In the genomic region with DNA sequence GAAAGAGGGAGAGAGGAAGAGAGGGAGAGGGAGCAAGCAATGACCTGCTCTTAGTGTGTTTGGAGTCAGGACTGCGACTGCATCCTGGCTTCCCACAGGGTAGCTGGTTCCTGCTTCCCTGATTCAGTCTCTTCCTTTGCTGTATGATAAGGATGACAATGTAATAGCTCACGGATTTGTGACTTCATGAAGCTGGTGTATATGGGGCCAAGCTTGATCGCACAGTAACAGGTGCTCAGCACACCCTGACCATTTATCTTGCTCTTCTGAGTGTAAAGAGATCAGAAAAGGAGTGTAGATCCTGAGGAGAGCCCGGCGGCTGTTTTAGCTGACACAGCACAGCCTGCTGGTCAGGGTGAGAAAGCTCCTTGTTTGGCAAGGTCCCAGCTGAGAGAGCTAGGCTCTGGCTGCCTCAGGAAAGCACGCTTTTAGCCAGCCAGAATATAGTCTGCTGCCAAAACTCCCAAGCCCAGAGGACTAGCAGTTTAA, we compare ENCODE assay signal across 8 mouse cellular contexts.
A peak's percentile ranks its signal among the peaks of the same experiment; 100 is the strongest.
DNase-seq lines count a peak whose midpoint lies in the region; ATAC-seq lines count a peak whose summit lies in the region.

No protein-coding gene starts in this region.

- no peak overlapping the region for H3K4me2 ChIP-seq in intestine, embryonic 15.5 days (replicated peaks)
- H3K4me2 ChIP-seq in midbrain, embryonic 13.5 days (replicated peaks) = no peak overlapping the region

- no peak overlapping the region for H3K9ac ChIP-seq in intestine, embryonic 15.5 days
- H3K9ac ChIP-seq in midbrain, embryonic 13.5 days (replicated peaks) = 0 out of 2 replicates have a peak overlapping the region, but pooled peaks have one; percentile 16

- no peak overlapping the region for H3K4me3 ChIP-seq in intestine, embryonic 15.5 days (replicated peaks)
- H3K4me3 ChIP-seq in midbrain, embryonic 13.5 days (replicated peaks) = no peak overlapping the region

- H3K27me3 ChIP-seq in intestine, embryonic 15.5 days (replicated peaks) = no peaks in the 10 kb centered on the region
- H3K27me3 ChIP-seq in midbrain, embryonic 13.5 days = no peaks in the 10 kb centered on the region

- no peaks in the 10 kb centered on the region for H3K9me3 ChIP-seq in intestine, embryonic 15.5 days
- no peaks in the 10 kb centered on the region for H3K9me3 ChIP-seq in midbrain, embryonic 13.5 days

- intact Hi-C loops in gastrocnemius, postnatal 36 days (cut with DNase I) = no loop called here

- H3K27ac ChIP-seq in intestine, embryonic 15.5 days = no peak overlapping the region
- no peak overlapping the region for H3K27ac ChIP-seq in midbrain, embryonic 13.5 days

- DNase-seq in adrenal gland, adult 8-10 months = peak; percentile 76
- DNase-seq in embryo, embryonic 11 days = peak; percentile 78
- DNase-seq in gastrocnemius, postnatal 36 days = peak; percentile 58 to 84
- peak; percentile 68 to 89 for DNase-seq in left cerebral cortex, adult 9 months (ENCODE audit: low spot score in 2 of 2)
- DNase-seq in skeletal muscle tissue, adult 2 months (ENCODE audit: low read depth, low spot score) = peak; percentile 93
- DNase-seq in c-Kit-positive CD71-positive TER-119-positive erythroid progenitor cells, embryonic 14.5 days (ENCODE audit: low spot score) = no peak

- 26% methylated on average over 6 of the region's 6 CpGs for WGBS in intestine, embryonic 15.5 days
- 32% methylated on average over 6 of the region's 6 CpGs for WGBS in midbrain, embryonic 13.5 days

- no peaks in the 10 kb centered on the region for H3K4me1 ChIP-seq in intestine, embryonic 15.5 days (replicated peaks)
- H3K4me1 ChIP-seq in midbrain, embryonic 13.5 days (replicated peaks) = peaks cover 7% of the 10 kb centered on the region; the same call in 1 of the 2 replicates

- no peaks in the 10 kb centered on the region for H3K36me3 ChIP-seq in intestine, embryonic 15.5 days
- no peaks in the 10 kb centered on the region for H3K36me3 ChIP-seq in midbrain, embryonic 13.5 days

- peak; percentile 65 for ATAC-seq in intestine, embryonic 15.5 days
- peak; percentile 80 for ATAC-seq in midbrain, embryonic 13.5 days
